Mouse (Mus musculus) erythroblast, embryonic 14.5 days (primary cell): ENCODE measurements around the gene Snx10.

Source experiments
- GATA1 ChIP-seq: IDR thresholded peaks from 2 replicates; pipeline ENCODE4 v1.6.1; 2012; ENCODE audit warnings: low read length, inconsistent platforms, mixed read lengths
- TAL1 ChIP-seq: IDR thresholded peaks from 3 replicates; pipeline ENCODE4 v1.6.1; 2012; ENCODE audit warnings: low read length, inconsistent platforms, mixed read lengths

DNA sequence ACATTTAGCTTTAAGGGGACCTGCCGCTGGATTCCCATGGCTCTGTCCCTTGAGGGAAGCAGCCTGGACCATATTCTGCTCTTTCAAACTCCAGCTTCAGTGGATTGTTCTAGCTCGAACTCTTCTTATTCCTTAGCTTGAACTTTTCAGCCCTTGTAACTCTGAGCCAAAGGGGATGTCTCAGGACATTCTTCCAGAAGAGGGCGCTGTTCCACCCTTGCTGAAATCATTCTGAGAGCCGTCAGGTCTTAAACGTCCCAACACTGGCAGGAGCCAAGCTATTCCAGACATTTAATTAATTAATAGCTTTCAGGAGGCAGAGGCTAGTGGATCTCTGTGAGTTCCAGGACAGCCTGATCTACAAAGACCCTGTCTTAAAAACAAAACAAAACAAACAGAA lies 13.6 kb upstream of the Snx10 start:
- TF ChIP-seq TAL1 (no peak), GATA1 (no peak)
